Mouse (Mus musculus): ENCODE measurements around the gene Tmem9b.

GRCm38 (mm10) chr7:109731626-109732025 is 21.0 kb downstream of the Tmem9b start, which contains the start of gene Ascl3:
- no peak for TF ChIP-seq RCOR1 (conservative IDR thresholded peaks at IDR 0.05; ENCODE audit: low read depth, low read length)
- TF ChIP-seq BHLHE40 (IDR thresholded peaks at IDR 0.05; ENCODE audit: low read depth, low read length): no peak
- no peak for TF ChIP-seq GABPA (IDR thresholded peaks at IDR 0.05; ENCODE audit: insufficient replicate concordance, low read depth, low read length)
